Mouse (Mus musculus) CH12.LX (cell line): ENCODE measurements around the gene Grpel1.

Experiments
- CTCF ChIP-seq, 2 experiments: IDR thresholded peaks in 1 of 2; conservative IDR thresholded peaks in 1 of 2; 2 replicates each; pipeline ENCODE4 v1.5.1; 2011 to 2012; ENCODE audit warnings: low read depth in 2 of 2, low read length in 2 of 2, improper control_type of control experiment in 1 of 2, inconsistent platforms in 1 of 2, mild to moderate bottlenecking in 1 of 2, moderate library complexity in 1 of 2
- HCFC1 ChIP-seq: IDR thresholded peaks from 2 replicates; pipeline ENCODE4 v1.6.1; 2012; ENCODE audit warnings: low read depth, mild to moderate bottlenecking, inconsistent platforms, low read length, improper control_type of control experiment
- MAZ ChIP-seq: IDR thresholded peaks from 2 replicates; pipeline ENCODE4 v1.6.1; 2012; ENCODE audit warnings: low read depth, mild to moderate bottlenecking, inconsistent platforms, low read length, improper control_type of control experiment, moderate library complexity
- POLR2AphosphoS2 ChIP-seq: IDR thresholded peaks from 2 replicates; pipeline ENCODE4 v1.6.1; 2011; ENCODE audit warnings: low read depth, low read length, improper control_type of control experiment
- ZMIZ1 ChIP-seq: IDR thresholded peaks from 2 replicates; pipeline ENCODE4 v1.6.1; 2012; ENCODE audit warnings: low read depth, mild to moderate bottlenecking, inconsistent platforms, low read length, improper control_type of control experiment

DNA sequence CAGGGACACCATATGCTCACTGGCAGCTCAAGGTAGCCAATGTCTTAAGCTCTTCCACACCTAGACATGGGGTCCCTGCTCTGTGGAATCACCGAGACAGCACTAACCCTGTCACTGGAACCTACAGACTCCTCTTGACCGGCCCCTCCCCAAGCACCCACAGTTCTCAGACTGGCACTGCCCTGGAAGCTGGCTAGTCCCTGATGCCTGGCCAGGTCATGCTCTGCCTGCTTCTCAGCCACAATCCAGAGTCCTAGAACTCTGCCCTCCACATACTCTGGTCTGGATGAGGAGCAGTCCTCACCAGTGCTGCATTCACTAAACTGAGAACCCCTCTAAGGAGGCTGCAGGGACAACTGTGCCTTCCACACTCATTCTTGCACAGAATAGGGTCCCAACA is 46.2 kb downstream of the Grpel1 start:
- TF ChIP-seq POLR2AphosphoS2: no peak
- no peak for TF ChIP-seq HCFC1
- TF ChIP-seq ZMIZ1: no peak
- no peak for TF ChIP-seq MAZ
- TF ChIP-seq CTCF (conservative IDR thresholded peaks at IDR 0.05 in 1 of 2, IDR thresholded peaks at IDR 0.05 in 1 of 2; ENCODE audit: low read depth in 2 of 2, low read length in 2 of 2): no peak
